Comparison of ENCODE assay signal across 30 mouse cellular contexts in the genomic region with DNA sequence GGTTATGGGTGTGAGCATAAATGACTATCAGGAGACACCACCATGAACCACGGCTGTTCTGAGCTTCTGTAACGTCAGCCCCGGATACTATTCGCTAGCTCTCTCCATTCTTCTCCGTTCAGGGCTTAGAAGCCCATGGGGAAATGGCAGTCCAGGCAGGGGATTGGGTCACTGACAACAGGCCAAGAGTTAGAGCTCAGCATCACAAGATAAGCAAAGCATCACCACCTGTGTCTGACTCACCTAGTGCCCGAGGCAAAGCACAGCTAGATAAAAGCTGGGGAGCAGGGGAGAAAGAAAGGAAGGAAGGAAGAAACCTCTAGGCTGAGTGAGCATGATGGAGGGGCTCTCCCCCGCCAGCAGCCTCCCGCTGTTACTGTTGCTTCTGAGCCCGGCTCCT. TPM values are rescaled to one million over a fixed set of nuclear protein-coding genes. Genes with fewer than 3 reads are reported as not detected.
"Had no signal": no experiment of that assay in that cellular context is flagged by ENCODE, and none has a peak within 500 bp of the region (broad histone marks: within the 10 kb centered on the region; RNA-seq: fewer than 3 reads in every experiment).

Ccl27b (plus strand) TSS at position 301 of the 400 bp plus-strand sequence.

RNA-seq across cellular contexts. Expression of gene Ccl27b, which starts in this region (rescaled TPM):
- total RNA-seq: common myeloid progenitor, adult 5-6 weeks; forebrain, postnatal 0 days; gastrocnemius, adult 18-20 months; gastrocnemius, adult 2 months; gastrocnemius, adult 8-10 months; gastrocnemius, postnatal 10 days; gastrocnemius, postnatal 14 days; gastrocnemius, postnatal 25 days; gastrocnemius, postnatal 36 days; gastrocnemius, postnatal 4 days; granulocyte monocyte progenitor cell, adult 5-6 weeks; heart, adult 18-20 months; heart, adult 2 months; heart, adult 8-10 months had no signal
- polyA plus RNA-seq: embryonic facial prominence, embryonic 10.5 days; embryonic facial prominence, embryonic 11.5 days; embryonic facial prominence, embryonic 12.5 days; embryonic facial prominence, embryonic 13.5 days; embryonic facial prominence, embryonic 14.5 days; embryonic facial prominence, embryonic 15.5 days; erythroblast, embryonic 14.5 days; forebrain, embryonic 10.5 days; forebrain, embryonic 11.5 days; forebrain, embryonic 12.5 days; forebrain, embryonic 13.5 days; forebrain, embryonic 14.5 days; forebrain, embryonic 15.5 days; forebrain, embryonic 16.5 days; forebrain, postnatal 0 days; gonadal fat pad, adult 2 months; heart, adult 2 months; heart, embryonic 10.5 days had no signal
